Mouse (Mus musculus) embryonic fibroblast, embryonic 13.5 days (primary cell): ENCODE measurements around the gene Catip.

ENCODE experiments used
- CTCF ChIP-seq: IDR thresholded peaks from 2 replicates; pipeline ENCODE4 v1.5.1; 2011; ENCODE audit warnings: mild to moderate bottlenecking, control low read depth, low read length, moderate library complexity, borderline replicate concordance; ENCODE audit not compliant: insufficient read depth
- POLR2A ChIP-seq: IDR thresholded peaks from 2 replicates; pipeline ENCODE4 v1.6.1; 2011; ENCODE audit warnings: low read depth, mild to moderate bottlenecking, control low read depth, low read length, moderate library complexity

DNA sequence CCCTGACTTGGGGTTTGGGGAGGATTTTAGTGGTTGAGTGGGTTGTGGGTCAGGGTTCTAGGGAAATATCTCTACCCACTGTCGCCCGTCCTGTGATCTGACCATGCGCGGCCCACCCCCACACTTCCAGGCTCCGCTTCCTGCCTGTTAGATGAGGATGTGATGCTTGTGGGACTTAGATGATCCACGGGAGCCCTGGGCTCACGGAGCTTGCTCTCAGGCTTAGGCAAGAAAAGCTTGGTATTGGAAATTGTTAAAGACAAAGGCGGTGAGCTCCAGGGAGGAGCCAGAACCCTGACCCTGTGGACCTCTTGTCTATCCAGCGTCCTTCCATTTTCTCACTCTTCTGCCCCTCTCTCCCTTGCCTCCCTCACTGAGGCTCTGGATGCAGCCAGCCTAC is 22.0 kb upstream of the Catip start:
- TF ChIP-seq CTCF, result no peak
- no peak for TF ChIP-seq POLR2A
